Mouse (Mus musculus) ZHBTc4 (cell line): ENCODE measurements at regions not wholly inside any gene's neighbourhood (a gene's known extent, or its start where the extent isn't known, plus 50 kb on each side); places are given as distances from the start of the nearest gene placed in this dataset.

Experiments
- DNase-seq: peaks from one replicate; pipeline ENCODE4 v3.0.0-alpha.2; 2011; ENCODE audit warnings: low read depth, low spot score

- DNase-seq: peak; percentile 9
Observed at GRCm38 (mm10) chr17:94553400-94553799, 196.4 kb downstream of the Mettl4 start.

DNA sequence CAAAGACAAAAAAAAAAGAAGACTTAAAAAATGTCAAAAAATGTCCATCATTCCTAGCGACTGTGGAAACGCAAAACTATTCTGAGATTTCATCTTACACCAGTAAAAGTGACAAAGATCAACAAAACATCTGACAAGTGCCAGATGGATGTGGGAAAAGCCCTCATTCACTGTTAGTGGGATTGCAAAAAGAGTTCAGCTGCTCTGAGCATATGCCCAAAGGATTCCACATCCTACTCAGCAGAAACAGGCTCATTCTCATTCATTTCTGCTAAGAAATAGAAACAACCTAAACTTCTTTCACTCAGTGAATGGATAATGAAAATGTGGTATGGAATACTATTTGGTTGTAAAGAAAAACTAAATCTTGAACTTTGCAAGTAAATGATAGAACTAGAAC lies 221.1 kb downstream of the Mettl4 start:
- no peak for DNase-seq
